Mouse (Mus musculus): Measurements from ENCODE around the gene Kif18a.

The Kif18a gene

DNA sequence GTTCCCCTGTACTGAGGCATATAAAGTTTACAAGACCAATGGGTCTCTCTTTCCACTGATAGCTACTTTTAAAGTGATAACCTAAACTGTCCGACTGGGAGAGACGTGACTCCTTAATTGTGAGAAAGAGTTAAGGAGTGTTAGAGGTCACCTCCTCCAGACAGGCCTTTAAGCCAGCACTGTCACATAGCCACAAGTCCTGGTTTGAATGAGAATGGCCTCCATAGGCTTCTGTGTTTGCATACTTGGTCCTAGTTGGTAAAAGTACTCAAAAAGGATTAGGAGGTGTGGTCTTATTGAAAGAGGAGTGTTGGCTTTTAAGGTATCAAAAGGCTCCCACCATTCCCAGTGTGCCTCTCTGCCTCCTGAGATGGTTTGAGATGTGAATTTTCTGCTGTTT lies 94.3 kb downstream of the Kif18a start:
- no peak for DNase-seq (ENCODE audit: low spot score in 2 of 2)

GRCm38 (mm10) chr2:109384019-109384418 lies 103.5 kb downstream of the Kif18a start:
- DNase-seq (ENCODE audit: low spot score in 2 of 2), result no peak

GRCm38 (mm10) chr2:109386211-109386610 lies 105.7 kb downstream of the Kif18a start:
- DNase-seq (ENCODE audit: low spot score in 2 of 2), result no peak

GRCm38 (mm10) chr2:109388733-109389132 lies 108.2 kb downstream of the Kif18a start:
- no peak for DNase-seq (ENCODE audit: low spot score in 2 of 2)

DNA sequence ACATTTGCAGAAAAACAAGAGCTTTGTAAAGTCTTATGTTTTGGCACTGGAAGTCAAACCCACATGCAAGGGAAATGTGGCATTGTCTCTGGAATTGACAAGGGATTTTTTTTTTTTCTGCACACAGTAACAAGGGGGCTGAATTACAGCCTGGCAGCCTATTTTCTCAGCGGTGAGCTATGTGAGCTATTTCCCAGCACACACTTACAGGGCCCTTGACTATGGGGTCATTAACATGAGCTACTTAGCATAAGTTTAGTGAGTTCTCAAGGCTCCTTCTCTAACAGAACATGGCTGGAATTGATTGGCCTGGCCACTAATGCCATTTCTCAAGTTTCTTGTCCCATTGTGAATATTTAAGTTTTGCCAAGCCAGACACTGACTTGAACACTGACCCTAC lies 109.4 kb downstream of the Kif18a start:
- DNase-seq (ENCODE audit: low spot score in 2 of 2), result no peak

Measured in cerebellum, postnatal 4 days (tissue).